16 mouse cellular contexts compared by ENCODE assay signal in genomic region chr1:25832260-25832659, GRCm38 (mm10). TPM values are rescaled to one million over a fixed set of nuclear protein-coding genes. Genes with fewer than 3 reads are reported as not detected.
A peak's percentile ranks its signal among the peaks of the same experiment; 100 is the strongest.
DNase-seq lines count a peak whose midpoint lies in the region; ATAC-seq and TF ChIP-seq lines count a peak whose summit lies in the region.
"Had no signal": no experiment of that assay in that cellular context is flagged by ENCODE, and none has a peak within 500 bp of the region (broad histone marks: within the 10 kb centered on the region; RNA-seq: fewer than 3 reads in every experiment).

No protein-coding gene starts in this region.

- H3K27me3 ChIP-seq in midbrain, embryonic 11.5 days (ENCODE audit: control insufficient read depth, insufficient read depth, low read length): no peaks in the 10 kb centered on the region
- no peaks in the 10 kb centered on the region for H3K27me3 ChIP-seq in neural tube, embryonic 15.5 days (replicated peaks)

- no peaks in the 10 kb centered on the region for H3K36me3 ChIP-seq in midbrain, embryonic 11.5 days (ENCODE audit: control insufficient read depth, insufficient read depth, low read length)
- no peaks in the 10 kb centered on the region for H3K36me3 ChIP-seq in neural tube, embryonic 15.5 days
- H3K36me3 ChIP-seq: limb, embryonic 12.5 days; liver, embryonic 15.5 days had no signal

- WGBS in midbrain, embryonic 11.5 days: 35% methylated on average over 6 of the region's 6 CpGs
- WGBS in neural tube, embryonic 15.5 days: 16% methylated on average over 6 of the region's 6 CpGs

- H3K9me3 ChIP-seq in midbrain, embryonic 11.5 days (ENCODE audit: control insufficient read depth, low read length): no peaks in the 10 kb centered on the region
- no peaks in the 10 kb centered on the region for H3K9me3 ChIP-seq in neural tube, embryonic 15.5 days (replicated peaks)
- H3K9me3 ChIP-seq: limb, embryonic 12.5 days; liver, embryonic 15.5 days had no signal

- H3K9ac ChIP-seq in midbrain, embryonic 11.5 days (ENCODE audit: low read length): no peak overlapping the region
- H3K9ac ChIP-seq in neural tube, embryonic 15.5 days (replicated peaks): peak overlapping the region; percentile 32; the same call in 1 of the 2 replicates
- H3K9ac ChIP-seq: limb, embryonic 12.5 days; liver, embryonic 15.5 days had no signal

- no peak for TF ChIP-seq CTCF in layer of hippocampus, adult 2 months (conservative IDR thresholded peaks at IDR 0.05)

- peak overlapping the region; percentile 62; the same call in 1 of the 2 replicates for H3K4me2 ChIP-seq in midbrain, embryonic 11.5 days
- peak overlapping the region; percentile 62 for H3K4me2 ChIP-seq in neural tube, embryonic 15.5 days
- H3K4me2 ChIP-seq: limb, embryonic 12.5 days; liver, embryonic 15.5 days had no signal

- peak; percentile 24 for DNase-seq in cerebellum, adult 9-11 months
- no peak for DNase-seq in cerebellum, adult 11 months
- DNase-seq in layer of hippocampus, adult 2 months (ENCODE audit: low spot score in 2 of 2): no peak
- no peak for DNase-seq in layer of hippocampus, postnatal 36 days
- DNase-seq in midbrain, embryonic 11.5 days (ENCODE audit: low spot score, missing footprints): peak; percentile 83
- no peak for DNase-seq in lung, postnatal 10 days
- DNase-seq: heart, adult 18-20 months; lung, postnatal 36 days had no signal

- no peak for ATAC-seq in midbrain, embryonic 11.5 days (ENCODE audit: low FRiP score)
- no peak for ATAC-seq in neural tube, embryonic 15.5 days (ENCODE audit: low FRiP score)
- ATAC-seq in monocyte, adult 5-6 weeks (replicated peaks; ENCODE audit: insufficient number of reproducible peaks, low FRiP score, low TSS enrichment, poor library complexity, severe bottlenecking): no peak
- ATAC-seq: inflammation-experienced regulatory T-cells, adult 6 months had no signal

- peak overlapping the region; percentile 79 for H3K4me3 ChIP-seq in layer of hippocampus, adult 2 months
- H3K4me3 ChIP-seq in midbrain, embryonic 11.5 days (ENCODE audit: low read depth, low read length): no peak overlapping the region
- H3K4me3 ChIP-seq in neural tube, embryonic 15.5 days (replicated peaks): peak overlapping the region; percentile 56
- H3K4me3 ChIP-seq: limb, embryonic 12.5 days; liver, embryonic 15.5 days; myocyte had no signal

- H3K4me1 ChIP-seq in midbrain, embryonic 11.5 days (ENCODE audit: control insufficient read depth, insufficient read depth, low read length): peaks cover 19% of the 10 kb centered on the region
- peaks cover 7% of the 10 kb centered on the region for H3K4me1 ChIP-seq in neural tube, embryonic 15.5 days
- H3K4me1 ChIP-seq: limb, embryonic 12.5 days; liver, embryonic 15.5 days had no signal

- H3K27ac ChIP-seq in layer of hippocampus, adult 2 months: peak overlapping the region; percentile 92; the same call in 1 of the 2 replicates
- peak overlapping the region; percentile 14; the same call in 1 of the 2 replicates for H3K27ac ChIP-seq in midbrain, embryonic 11.5 days (ENCODE audit: low read depth, low read length)
- H3K27ac ChIP-seq in neural tube, embryonic 15.5 days (replicated peaks): peak overlapping the region; percentile 61
- H3K27ac ChIP-seq: kidney, postnatal 0 days; limb, embryonic 12.5 days; liver, embryonic 15.5 days; stomach, postnatal 0 days had no signal

RNA-seq across cellular contexts. Expression of gene Adgrb3, which starts 2.8 kb away (rescaled TPM):
- total RNA-seq in layer of hippocampus, adult 2 months (2021): 100 to 1,000 TPM; 111 to 118 TPM
- 100 to 1,000 TPM; 106 to 113 TPM for total RNA-seq in layer of hippocampus, postnatal 36 days (2021)
- polyA plus RNA-seq in midbrain, embryonic 11.5 days (2014; fragmentation: Nextera tagmentation; extraction: Ambion mirVana): 11.5 and 13.2 TPM in 2 replicates
- 40.6 and 49.9 TPM in 2 replicates for polyA plus RNA-seq in neural tube, embryonic 15.5 days (2015; fragmentation: Nextera tagmentation; extraction: Ambion mirVana)
- total RNA-seq in monocyte, adult 5-6 weeks (2017): not detected in 3 replicates
- total RNA-seq: heart, adult 18-20 months had no signal
- polyA plus RNA-seq: myocyte had no signal

Comparison
In these comparisons a context has a peak if more than half of its experiments do, and no peak if none do; other contexts are left out.
1. DNase-seq: peak in cerebellum, adult 9-11 months (single experiment) and midbrain, embryonic 11.5 days (single experiment); none in cerebellum, adult 11 months (single experiment), layer of hippocampus, adult 2 months (0 of 2), layer of hippocampus, postnatal 36 days (0 of 2) and lung, postnatal 10 days (single experiment).
2. H3K27ac ChIP-seq: peak in every context shown above with its lines; median percentile 92 in layer of hippocampus, adult 2 months; 61 in neural tube, embryonic 15.5 days; 14 in midbrain, embryonic 11.5 days.
3. RNA of gene Adgrb3, which starts 2.8 kb away (total RNA-seq): 111 to 118 TPM in layer of hippocampus, adult 2 months and 106 to 113 TPM in layer of hippocampus, postnatal 36 days; not detected in monocyte, adult 5-6 weeks; every median in the first group is over 100 times any median in the second.